Mouse (Mus musculus) ES-E14 (cell line): ENCODE data around the gene Gm10188. TPM values are rescaled to one million over a fixed set of nuclear protein-coding genes. Genes with fewer than 3 reads are reported as not detected.

Experiments used
- DNase-seq: peaks from one replicate; pipeline ENCODE4 v3.0.0-alpha.2; 2013; ENCODE audit warnings: low read depth, low spot score
- H3K27ac ChIP-seq: 2 replicates; pipeline ENCODE4 v1.5.1; 2012; ENCODE audit warnings: low read depth, mild to moderate bottlenecking, low read length, moderate library complexity, mixed read lengths; ENCODE audit not compliant: poor library complexity, insufficient read depth, severe bottlenecking
- H3K36me3 ChIP-seq: 2 replicates; pipeline ENCODE4 v1.6.1; 2012; ENCODE audit warnings: mild to moderate bottlenecking, low read length, moderate library complexity, mixed read lengths; ENCODE audit not compliant: control insufficient read depth, poor library complexity, insufficient read depth, severe bottlenecking
- H3K4me1 ChIP-seq, 2 experiments: fragments of 150-350 bp in 1 of 2; sonication (generic) in 1 of 2; 2 replicates each; pipeline ENCODE4 v1.6.1; 2012; ENCODE audit warnings: low read length in 2 of 2, mild to moderate bottlenecking in 1 of 2, mixed read lengths in 1 of 2; ENCODE audit not compliant: control insufficient read depth in 2 of 2, insufficient read depth in 2 of 2, poor library complexity in 1 of 2
- H3K4me3 ChIP-seq, 2 experiments: fragments of 150-350 bp in 1 of 2; sonication (generic) in 1 of 2; 2 replicates each; pipeline ENCODE4 v1.5.1; 2012; ENCODE audit warnings: low read length in 2 of 2, low read depth in 1 of 2, mild to moderate bottlenecking in 1 of 2, mixed read lengths in 1 of 2; ENCODE audit not compliant: insufficient read depth in 1 of 2, poor library complexity in 1 of 2, severe bottlenecking in 1 of 2
- H3K9ac ChIP-seq: 2 replicates; pipeline ENCODE4 v1.6.1; 2012; ENCODE audit warnings: low read depth, mild to moderate bottlenecking, low read length, mixed read lengths; ENCODE audit not compliant: poor library complexity, insufficient read depth, severe bottlenecking
- H3K9me3 ChIP-seq: fragments of 150-350 bp; sonication (generic); 2 replicates; pipeline ENCODE4 v1.6.1; 2012; ENCODE audit warnings: low read depth, mild to moderate bottlenecking, low read length; ENCODE audit not compliant: control insufficient read depth, insufficient read depth
- CHD2 ChIP-seq: IDR thresholded peaks from 2 replicates; pipeline ENCODE4 v1.6.1; 2014; ENCODE audit warnings: mild to moderate bottlenecking, low read depth, low read length, inconsistent platforms
- HCFC1 ChIP-seq: IDR thresholded peaks from 2 replicates; pipeline ENCODE4 v1.6.1; 2012; ENCODE audit warnings: low read length, inconsistent platforms, borderline replicate concordance; ENCODE audit not compliant: insufficient read depth
- MAFK ChIP-seq: IDR thresholded peaks from 2 replicates; pipeline ENCODE4 v1.6.1; 2014; ENCODE audit warnings: mild to moderate bottlenecking, low read depth, low read length, inconsistent platforms; ENCODE audit not compliant: insufficient read depth
- ZC3H11A ChIP-seq: IDR thresholded peaks from 2 replicates; pipeline ENCODE4 v1.6.1; 2012; ENCODE audit warnings: low read depth, mild to moderate bottlenecking, inconsistent platforms, low read length, borderline replicate concordance
- ZNF384 ChIP-seq: IDR thresholded peaks from 2 replicates; pipeline ENCODE4 v1.6.1; 2012; ENCODE audit warnings: low read depth, low read length, inconsistent platforms
- in situ Hi-C, 2 experiments: fragments of 600-800 bp; cut with MboI; formaldehyde crosslinking; loops; one replicate each; pipeline ENCODE4 v1.15.1; 2025; ENCODE audit warnings: low sequenced_read_pairs in 2 of 2, inconsistent platforms in 1 of 2; ENCODE audit not compliant: unreplicated experiment in 2 of 2
- total RNA-seq: library from RNA; depleted of rRNA; stranded (reverse); fragments of 300-350 nt; gene quantifications from 2 replicates; pipeline ENCODE4 v1.2.3, GENCODE M21; 2012

Gm10188 gene
- total RNA-seq, 1 experiment, result not detected

DNA sequence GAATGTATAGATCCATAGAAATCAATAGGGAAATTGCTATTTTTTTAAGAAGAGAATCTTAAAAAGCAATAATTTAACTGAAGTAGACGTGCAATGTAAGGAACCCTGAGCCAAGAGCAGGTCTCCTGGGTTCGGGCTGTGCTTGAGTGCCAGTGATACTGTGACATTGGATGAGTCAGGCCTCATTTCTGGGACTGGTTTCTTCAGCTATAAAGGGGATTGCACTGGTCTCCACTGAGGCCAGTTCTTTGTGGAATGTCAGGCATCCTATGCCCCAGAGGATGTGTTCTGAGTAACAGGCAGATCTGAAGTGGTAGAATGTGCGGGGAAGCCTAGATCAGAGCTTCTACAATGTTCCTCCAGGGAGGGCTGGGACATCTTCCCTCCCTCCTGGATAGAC lies 22.7 kb downstream of the Gm10188 start:
- Histone ChIP-seq H3K9me3 (no peaks in the 10 kb centered on the region), H3K4me1 (peaks cover 2 to 45% of the 10 kb centered on the region in 2 experiments; a peak in 3 of 4 replicates)

GRCm38 (mm10) chr1:132205958-132206357 lies 23.6 kb downstream of the Gm10188 start:
- TF ChIP-seq ZC3H11A (no peak), CHD2 (no peak), MAFK (no peak), HCFC1 (no peak), ZNF384 (no peak)
- in situ Hi-C loops, result no loop called here

More for the DNA sequence above, 22.7 kb downstream of the Gm10188 start:
- Histone ChIP-seq H3K27ac (no peak overlapping the region), H3K36me3 (peaks cover under 1% of the 10 kb centered on the region; the same call in 1 of the 2 replicates), H3K9ac (no peak overlapping the region), H3K4me3 (no peak overlapping the region)
- no peak for DNase-seq
- in situ Hi-C loops, result no loop called here
- TF ChIP-seq ZC3H11A, result no peak
- TF ChIP-seq CHD2, result no peak
- no peak for TF ChIP-seq HCFC1
- TF ChIP-seq ZNF384, result no peak
- TF ChIP-seq MAFK, result no peak

DNA sequence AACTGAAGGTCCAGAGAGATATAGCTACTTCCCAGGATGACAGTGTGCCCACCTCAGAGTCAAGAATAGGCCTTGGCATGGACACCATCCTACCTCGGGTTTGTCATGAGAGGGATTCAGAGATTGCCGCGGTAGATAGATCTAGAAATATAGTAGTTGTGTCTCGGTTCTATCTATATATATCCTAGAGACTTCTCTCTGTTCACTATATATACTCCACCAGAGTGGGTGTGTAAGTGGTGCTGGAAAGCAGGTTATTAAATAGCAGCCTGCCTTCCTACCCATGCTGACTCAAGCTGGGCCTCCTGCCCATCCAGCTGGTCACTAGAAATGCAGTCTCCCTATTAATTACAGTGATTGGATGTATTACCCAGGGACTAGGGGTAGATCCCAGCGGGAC lies 26.8 kb downstream of the Gm10188 start:
- Histone ChIP-seq H3K27ac (no peak overlapping the region; the same call in 1 of the 2 replicates), H3K4me3 (no peak overlapping the region), H3K4me1 (peaks cover 2 to 46% of the 10 kb centered on the region in 2 experiments; a peak in 2 of 4 replicates), H3K36me3 (peaks cover 2% of the 10 kb centered on the region; the same call in 1 of the 2 replicates), H3K9ac (no peak overlapping the region; the same call in 1 of the 2 replicates), H3K9me3 (no peaks in the 10 kb centered on the region)
- TF ChIP-seq MAFK (no peak), CHD2 (no peak), HCFC1 (no peak), ZNF384 (no peak), ZC3H11A (no peak)
- in situ Hi-C loops, result no loop called here
- no peak for DNase-seq

More at GRCm38 (mm10) chr1:132205958-132206357, 23.6 kb downstream of the Gm10188 start:
- Histone ChIP-seq H3K4me1 (peaks cover 2 to 42% of the 10 kb centered on the region in 2 experiments; a peak in 3 of 4 replicates), H3K4me3 (no peak overlapping the region), H3K9me3 (no peaks in the 10 kb centered on the region), H3K27ac (no peak overlapping the region), H3K9ac (no peak overlapping the region), H3K36me3 (peaks cover 2% of the 10 kb centered on the region; the same call in 1 of the 2 replicates)
- no peak for DNase-seq

- Histone ChIP-seq H3K4me1 (peaks cover 4 to 43% of the 10 kb centered on the region in 2 experiments; a peak in 2 of 4 replicates), H3K36me3 (peaks cover 2% of the 10 kb centered on the region; the same call in 1 of the 2 replicates), H3K9me3 (no peaks in the 10 kb centered on the region), H3K9ac (peak overlapping the region; percentile 17; the same call in 1 of the 2 replicates), H3K4me3 (peak overlapping the region in 1 of 2 experiments; percentile 32; a peak in 2 of 4 replicates), H3K27ac (peak overlapping the region; percentile 96)
- no peak for DNase-seq
- TF ChIP-seq ZNF384 (no peak), CHD2 (no peak), ZC3H11A (no peak), HCFC1 (no peak), MAFK (no peak)
- in situ Hi-C loops, result no loop called here
Observed at GRCm38 (mm10) chr1:132201936-132202335, 27.6 kb downstream of the Gm10188 start.

- Histone ChIP-seq H3K9ac (0 out of 2 replicates have a peak overlapping the region, but pooled peaks have one; percentile 8), H3K36me3 (peaks cover 2% of the 10 kb centered on the region; the same call in 1 of the 2 replicates), H3K4me3 (peak overlapping the region in 1 of 2 experiments; percentile 32; a peak in 2 of 4 replicates), H3K27ac (peak overlapping the region; percentile 96), H3K4me1 (peaks cover 4 to 47% of the 10 kb centered on the region in 2 experiments; a peak in 2 of 4 replicates), H3K9me3 (no peaks in the 10 kb centered on the region)
- no peak for DNase-seq
- in situ Hi-C loops, result no loop called here
- TF ChIP-seq HCFC1 (no peak), CHD2 (no peak), ZC3H11A (no peak), ZNF384 (no peak), MAFK (no peak)
Observed at GRCm38 (mm10) chr1:132201511-132201860, 28.1 kb downstream of the Gm10188 start.
